Mouse (Mus musculus) 3134 (cell line): Measurements from ENCODE around the gene Primpol.
"Not testable (repeated sequence)": the region's sequence is repeated elsewhere in the genome, so short reads cannot be mapped to it uniquely, and the experiment has no call there.

Experiments used
- DNase-seq: peaks from one replicate; pipeline ENCODE4 v3.0.0-alpha.2; 2011; ENCODE audit warnings: low spot score; ENCODE audit not compliant: insufficient read length; ENCODE audit errors: extremely low read depth

Primpol gene

DNA sequence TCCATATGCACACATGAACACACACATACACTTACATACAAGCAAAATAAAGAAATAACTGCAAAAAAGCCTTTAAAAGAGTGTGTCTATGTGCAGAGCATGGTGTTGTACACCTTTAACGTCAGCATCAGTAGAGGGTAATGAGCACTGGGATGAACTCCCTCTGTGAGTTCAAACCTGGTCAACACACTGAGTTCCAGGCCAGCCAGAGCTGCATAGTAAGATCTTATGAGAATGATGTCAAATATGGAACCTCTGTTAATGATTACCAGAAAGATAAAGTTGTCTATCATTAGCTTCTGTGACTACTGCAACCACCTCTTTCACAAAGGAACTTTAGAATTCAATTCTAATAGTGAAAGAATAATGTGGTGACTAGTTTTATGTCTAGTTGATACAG, 10.1 kb downstream of the Primpol start:
- no peak for DNase-seq

DNA sequence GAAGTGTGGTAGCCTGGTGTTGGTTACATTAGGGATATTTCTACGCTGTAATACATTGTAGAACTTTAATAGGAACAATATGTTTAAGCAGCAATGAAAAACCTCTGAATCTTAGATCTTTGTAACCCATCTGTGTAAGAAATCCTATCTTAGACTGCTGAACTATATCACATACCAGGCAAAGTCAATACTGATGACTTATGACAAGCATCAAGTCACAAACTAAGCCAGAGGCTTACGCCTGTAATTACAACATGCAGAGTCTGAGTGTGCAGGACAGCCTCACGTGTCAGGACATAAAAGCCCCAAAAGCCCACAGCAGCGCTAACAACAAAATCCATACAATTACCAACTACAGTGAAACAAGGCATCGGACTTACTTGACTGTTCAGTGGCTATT, 13.4 kb downstream of the Primpol start:
- DNase-seq = no peak

DNA sequence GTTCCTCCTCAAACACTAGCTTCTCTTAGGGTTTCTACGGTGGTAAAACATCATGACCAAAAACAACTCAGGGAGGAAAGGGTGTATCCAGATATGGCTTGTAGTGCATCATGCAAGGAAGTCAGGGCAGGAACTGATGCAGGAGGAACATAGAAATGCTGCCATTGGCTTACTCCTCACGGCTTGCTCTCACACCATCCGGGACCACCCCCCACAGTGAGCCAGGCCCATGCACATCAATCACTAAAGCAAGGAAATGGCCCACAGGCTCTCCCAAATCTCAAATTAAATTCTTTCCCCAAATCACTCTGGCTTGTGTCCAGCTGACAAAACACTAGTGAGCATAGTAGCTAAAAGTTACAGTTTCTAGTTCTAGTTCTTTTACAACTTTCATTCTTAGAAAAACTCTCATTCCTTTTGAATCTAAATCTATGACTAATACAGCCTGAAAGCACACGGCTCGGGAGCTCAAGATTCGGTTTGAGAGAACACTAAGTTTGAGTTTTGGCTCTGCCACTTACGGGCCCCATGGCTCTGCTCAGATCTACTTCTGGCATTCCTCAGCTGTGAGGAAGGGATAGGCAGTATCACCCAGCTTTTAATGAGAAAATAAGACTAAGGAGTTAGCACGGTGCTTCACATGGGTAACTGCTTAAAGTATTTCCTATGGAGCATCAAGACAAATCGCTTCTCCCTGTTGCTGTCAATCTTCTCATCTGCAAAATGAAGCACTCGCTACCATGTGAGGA, 15.9 kb downstream of the Primpol start:
- DNase-seq = no peak

DNA sequence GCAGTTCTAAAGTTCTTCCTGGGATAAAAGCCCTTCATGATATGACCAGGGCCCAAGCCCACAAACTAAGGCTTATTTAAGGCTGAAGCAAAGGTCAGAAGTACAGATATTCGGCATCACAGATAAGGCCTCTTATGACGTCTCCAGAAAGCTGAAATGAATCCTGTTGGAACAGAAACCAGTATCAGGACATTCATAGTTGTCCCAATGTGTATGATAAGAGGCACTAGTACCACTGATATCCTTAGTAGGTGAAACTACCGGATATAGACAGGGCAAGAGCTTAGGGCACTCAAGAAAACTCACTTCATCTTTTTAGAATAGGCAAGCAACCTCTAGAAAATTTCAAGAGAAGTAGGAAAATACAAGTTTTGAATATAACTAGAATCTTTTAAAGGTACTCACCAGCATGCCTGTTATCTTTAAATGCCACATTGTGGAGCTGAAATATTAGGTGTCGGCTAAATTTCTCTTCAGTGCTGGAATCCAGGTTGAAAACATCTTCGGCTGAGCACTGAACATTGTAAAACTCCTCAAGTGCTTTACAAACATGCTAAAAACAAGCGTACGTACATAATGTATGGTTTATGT, 17.6 kb downstream of the Primpol start:
- DNase-seq = no peak

DNA sequence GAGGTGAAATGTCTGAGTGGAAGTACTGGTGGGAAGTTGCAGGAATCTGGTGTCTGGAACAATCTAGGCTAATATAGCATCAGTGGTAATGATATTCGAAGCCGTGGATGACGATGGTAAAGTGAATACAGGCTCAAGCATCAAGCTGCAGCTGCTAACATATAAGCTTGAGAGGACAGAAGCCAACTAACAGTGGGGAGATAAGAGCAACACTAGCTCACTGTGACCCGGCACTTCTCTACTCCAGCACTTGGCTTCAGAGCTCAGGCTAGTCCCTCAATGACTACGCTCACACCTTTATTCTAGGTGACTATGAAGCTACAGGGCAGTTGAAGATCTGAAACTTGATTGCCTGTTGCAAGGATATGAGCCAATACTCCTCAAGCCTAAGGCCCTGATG, 18.3 kb downstream of the Primpol start:
- DNase-seq = no peak

DNA sequence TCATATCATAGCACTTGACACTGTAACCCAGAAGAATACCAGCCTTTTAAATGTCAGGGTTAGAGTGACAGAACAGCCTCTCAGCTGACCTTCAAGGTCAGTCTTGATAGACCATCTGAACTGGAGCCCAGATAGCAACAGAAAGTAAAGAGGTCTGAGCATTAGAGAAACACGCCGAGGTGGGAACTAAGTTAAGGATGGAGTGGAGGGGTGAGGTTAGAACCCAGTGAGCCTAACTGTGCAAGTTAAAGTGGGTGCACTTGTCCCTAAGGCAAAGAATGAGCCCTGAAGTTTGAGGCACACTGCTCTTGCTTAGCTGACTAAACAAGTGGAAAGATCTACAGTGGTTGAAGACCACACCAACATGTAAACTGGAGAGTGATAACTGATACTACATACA, 18.9 kb downstream of the Primpol start:
- no peak for DNase-seq

DNA sequence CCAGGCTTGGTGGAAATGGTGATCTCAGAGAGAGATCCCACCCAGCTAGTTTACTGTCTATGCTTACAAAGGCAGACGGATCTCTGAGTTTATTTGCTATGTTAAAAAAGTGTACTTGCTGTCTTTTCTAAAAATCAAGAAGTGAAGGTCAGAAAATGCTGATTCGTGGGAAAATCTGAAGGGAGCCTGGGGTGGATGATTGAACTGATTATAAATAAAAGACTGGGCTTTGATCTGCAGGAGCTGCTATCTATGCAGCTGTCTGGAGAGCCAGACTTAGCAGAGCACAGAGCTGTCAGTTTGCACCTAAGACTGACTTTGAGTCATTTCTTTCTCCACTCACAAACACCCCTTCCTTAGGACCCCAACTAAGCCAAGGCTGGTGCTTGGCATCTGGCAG, 19.6 kb downstream of the Primpol start:
- DNase-seq = no peak

DNA sequence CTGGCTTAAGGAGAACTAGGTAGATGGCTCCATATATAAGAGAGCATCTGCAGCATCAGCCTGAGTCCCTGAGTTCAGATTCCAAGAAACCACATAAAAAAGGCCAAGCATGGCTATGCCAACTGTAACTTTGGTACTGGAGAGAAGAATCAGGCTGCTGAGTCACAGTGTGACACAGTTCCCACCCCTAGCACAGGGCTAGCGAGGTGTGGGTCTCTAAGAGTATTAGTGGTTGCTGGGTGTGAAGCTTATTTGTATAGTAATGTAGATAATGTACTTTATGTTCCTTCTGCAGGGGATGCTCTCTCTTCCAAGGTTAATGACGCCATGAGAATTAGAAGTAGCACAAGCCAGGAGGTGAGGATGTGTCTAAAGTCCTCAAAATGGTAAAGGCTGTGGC, 20.5 kb downstream of the Primpol start:
- DNase-seq = no peak

DNA sequence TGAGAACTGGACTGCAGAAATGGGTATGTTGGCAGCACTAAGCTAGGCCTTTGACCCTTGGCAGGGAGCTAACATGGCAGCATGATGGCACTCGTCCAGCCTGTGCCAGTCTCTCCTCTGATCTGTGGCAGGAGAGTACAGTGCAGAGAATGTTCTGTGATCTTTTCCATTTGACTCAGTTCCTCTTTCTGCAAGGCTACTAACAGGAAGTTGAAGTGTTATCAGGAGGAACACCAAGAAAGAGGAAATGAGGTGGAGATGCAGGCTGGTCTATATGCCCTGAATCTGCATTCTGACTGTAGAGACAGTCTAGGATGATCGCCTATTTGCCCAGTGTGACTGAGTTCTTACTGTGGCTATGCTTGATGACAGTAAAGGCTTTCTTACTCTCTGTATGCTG, 21.4 kb downstream of the Primpol start:
- no peak for DNase-seq

DNA sequence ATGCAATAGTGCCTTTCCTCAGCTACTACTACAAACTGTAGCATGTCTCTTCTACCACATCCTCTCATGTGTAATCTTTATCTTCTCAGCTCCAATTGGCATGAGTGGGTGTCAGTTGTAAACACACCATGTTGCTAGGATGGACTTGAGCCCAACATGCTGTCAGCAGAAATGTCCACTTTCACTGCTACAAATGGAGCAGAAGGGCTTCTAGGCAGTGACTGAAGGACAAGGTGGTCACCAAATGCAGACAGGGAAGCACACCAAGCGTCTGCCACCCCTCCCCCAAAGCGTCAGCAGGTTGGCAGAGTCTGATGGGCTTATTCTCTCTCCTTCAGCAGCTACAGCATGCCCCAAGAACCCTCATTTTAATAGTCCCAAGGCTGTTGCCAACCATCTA, 23.2 kb downstream of the Primpol start:
- no peak for DNase-seq

DNA sequence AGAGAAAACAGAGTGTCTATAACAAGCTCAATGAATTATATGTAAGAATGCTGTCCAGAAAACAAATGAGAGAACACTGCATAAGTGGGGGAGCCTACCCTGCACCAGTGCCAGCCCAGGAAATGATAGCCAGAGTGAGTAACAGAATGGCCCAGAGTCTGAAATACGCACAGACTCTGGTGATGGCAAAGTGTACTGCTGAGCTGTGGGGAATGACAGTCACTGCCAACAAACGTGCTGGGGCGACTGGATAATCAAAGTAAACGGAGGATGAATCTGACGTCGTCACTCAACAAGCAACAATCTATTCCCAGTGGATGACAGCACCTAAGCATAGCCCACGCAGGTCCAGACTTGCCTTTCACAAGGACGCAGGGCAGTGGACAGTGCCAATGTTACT, 23.9 kb downstream of the Primpol start:
- no peak for DNase-seq

DNA sequence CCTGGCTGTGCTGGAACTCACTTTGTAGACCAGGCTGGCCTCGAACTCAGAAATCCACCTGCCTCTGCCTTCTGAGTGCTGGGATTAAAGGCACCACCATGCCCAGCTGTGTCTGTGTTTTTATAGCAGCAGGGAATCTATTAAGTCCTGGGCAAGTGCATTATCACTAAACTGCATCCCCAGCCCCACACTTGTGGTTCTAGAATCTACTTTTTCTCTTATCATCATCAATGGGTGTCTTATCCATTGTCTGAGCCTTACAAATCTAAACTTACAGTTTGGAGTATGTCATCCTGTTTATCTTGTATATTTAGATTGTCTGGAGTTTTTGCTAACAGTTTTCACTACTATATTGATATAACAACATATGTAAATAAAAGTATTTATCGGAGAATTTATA, 28.3 kb downstream of the Primpol start:
- DNase-seq = no peak

DNA sequence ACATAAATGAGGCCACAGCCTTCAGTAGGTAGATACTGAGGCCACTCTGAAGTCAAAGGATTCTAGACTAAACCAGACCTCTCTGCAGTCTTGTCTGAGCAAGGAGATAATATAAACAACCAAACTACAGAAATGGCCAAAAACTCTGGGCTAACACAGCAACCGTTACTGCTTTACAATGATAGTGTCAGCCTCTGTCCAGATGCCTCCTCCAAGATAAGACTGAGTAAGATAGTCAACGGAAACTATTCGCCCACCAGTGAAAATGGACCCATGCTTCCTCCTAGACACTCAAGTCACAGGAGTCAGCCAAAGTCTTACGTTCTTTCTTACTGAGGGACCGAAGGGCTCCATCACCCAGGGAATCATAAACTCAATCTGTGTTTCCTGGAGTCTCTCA, 29.1 kb downstream of the Primpol start:
- no peak for DNase-seq

DNA sequence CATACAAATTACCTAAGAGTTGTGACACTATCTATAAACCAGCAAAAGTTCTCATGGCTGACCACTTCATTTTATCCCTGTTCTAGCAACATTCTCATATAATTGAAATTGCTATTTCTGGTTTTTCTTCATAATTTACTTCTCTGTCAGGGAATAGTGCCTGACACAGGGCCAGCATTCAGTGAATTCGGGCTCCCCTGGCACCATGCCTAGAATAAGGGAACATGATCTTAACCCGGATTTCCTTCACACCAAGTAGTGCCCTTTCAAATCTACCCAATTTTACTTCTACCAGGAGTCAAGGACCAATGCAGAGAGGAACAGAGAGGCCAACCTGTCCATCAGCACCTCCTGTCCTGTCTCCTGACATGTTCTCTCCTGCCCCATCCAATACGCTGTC, 31.4 kb downstream of the Primpol start:
- no peak for DNase-seq

DNA sequence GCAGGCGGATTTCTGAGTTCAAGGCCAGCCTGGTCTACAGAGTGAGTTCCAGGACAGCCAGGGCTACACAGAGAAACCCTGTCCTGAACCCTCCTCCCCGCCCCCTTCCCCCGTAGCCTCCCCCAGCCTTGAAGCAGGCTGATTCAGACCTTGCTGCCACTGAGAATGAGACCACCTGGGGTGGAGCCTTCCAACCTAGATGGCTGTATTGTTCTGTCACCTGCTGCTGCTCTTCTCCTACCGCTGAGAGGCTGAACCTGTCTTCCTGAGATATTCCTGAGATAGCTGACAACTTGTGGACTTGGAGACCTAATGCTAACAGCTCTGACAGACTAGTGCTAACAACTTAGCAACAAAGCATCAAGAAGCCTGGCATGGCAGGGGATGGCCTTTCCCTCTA, 32.7 kb downstream of the Primpol start:
- not testable (repeated sequence) for DNase-seq

DNA sequence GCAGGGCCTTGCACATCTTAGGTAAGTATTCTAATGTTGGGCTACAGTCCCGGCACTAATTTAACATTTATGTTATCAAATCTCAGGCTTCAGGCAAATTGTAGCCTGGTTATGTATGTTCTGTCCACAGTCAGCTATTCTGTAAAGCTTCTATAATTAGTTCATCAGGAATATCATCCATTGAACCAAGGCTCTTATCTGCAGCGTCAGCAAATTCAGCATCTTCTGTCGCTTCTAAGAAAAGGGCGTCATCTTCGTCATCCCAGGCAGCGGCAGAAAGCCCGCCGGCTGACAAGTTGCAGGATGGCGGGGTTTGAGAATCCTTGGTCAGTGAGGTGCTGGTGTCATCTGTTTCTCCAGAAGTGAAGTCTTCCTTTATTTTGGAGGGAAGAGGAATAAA, 38.2 kb downstream of the Primpol start:
- DNase-seq = no peak

DNA sequence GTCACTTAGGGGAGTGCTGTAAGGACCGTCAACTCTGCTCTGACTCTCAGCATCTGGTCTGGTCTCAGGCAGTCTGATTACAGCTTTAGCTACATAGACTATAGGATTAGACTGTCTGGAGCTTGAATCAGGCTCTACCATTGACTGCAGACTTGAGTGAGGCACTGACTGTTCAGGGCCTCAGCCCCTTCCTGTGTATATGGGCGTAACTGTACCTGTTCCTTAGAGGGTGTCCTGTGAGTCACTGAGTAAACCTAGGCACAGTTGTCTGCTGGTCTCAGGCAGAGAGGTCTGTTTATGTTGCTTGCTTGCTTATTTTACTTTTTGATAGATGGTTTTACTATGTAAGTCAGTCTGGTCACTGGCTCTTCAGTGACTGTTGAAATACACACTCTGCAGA, 43.0 kb downstream of the Primpol start:
- no peak for DNase-seq

DNA sequence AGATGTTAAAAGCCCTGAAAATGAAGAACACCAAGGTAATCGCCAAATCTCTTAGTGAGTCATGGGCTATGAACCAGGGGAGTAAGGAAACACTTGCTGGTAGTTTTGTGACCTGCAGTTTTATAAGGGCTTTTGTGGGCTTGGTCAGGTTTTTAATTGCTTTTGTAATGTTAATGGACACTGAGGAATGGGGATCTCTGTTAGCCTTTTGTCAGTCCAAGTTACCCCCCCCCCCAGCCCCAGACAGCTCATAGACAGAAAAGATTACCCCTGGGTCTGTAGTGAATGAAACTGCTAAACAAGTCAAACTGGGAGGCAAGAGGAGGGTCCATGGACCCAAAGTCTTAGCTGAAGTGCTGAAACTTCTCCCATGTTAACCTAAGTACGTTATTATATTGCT, 43.6 kb downstream of the Primpol start:
- no peak for DNase-seq

DNA sequence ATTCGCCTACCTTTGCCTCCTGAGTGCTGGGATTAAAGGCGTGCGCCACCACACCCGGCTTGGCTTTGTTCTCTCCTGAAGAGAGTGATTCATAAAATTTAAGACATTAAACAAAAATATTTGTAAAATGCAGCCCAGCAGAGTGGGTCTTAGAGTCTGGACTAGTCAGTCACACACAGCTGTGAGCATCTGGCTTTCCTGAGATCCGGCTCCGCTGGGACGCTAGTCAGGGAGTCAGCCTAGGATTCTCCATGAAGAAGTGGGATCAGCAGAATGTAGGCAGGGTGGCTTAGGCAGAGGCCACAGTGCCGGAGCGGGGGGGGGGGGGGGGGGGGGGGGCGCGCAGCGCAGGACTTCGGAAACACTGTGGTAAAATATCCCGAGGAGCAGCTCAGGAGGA, 46.3 kb downstream of the Primpol start:
- DNase-seq = no peak

DNA sequence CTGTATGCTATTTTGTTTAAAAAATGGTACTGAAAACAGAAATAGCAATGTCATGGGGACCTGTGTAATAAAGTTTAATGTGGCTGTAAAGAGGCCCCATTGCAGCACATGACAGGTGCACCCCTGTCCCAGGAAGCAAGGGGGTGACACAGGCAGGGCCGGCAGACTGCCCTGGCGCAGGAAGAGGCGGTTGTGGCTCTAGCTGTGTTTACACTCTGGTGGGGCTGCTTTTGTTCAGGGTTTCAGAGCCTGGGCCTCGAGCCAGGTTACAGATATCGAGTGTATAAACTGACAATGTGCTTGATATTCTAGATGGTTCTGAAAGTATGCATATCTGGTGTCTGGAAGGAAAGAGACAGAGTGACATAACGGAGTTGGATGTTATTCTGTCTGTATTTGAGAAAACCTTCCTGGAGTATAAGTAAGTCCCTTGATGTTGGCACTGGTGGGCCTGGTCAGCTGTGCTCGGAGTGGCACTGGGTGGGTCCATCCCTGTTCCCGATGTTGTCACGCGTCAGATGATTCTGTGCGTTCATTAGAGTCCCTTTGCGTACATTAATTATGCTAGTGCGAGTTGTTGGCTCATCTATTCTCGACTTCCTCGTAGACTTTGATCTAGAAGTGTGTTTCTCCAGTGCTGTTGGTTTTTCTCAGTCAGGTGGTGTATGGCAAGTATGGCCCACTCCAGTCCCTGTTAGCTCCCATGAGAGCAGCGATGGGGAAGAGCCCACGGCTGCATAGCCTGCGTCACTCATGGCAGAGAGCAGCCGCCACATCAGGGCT, 47.2 kb downstream of the Primpol start:
- DNase-seq = no peak

DNA sequence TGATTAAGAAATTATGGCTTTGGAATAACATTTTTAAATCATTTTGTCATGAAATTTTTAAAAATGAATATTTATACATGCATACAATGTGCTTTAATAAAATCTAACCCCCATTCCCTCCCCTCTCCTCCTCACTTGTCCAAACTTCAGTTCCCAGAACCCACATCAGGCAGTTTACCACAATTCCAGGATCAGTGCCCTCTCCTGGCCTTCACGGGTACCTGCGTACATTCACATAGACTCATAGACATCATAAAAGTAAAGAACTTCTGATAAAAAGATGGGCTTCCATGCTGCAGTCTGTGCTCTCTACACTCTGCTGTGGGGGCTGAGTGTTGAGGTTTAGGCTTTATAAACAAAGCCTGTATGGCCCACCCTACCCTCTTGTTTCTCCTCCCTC, 48.1 kb downstream of the Primpol start:
- no peak for DNase-seq

DNA sequence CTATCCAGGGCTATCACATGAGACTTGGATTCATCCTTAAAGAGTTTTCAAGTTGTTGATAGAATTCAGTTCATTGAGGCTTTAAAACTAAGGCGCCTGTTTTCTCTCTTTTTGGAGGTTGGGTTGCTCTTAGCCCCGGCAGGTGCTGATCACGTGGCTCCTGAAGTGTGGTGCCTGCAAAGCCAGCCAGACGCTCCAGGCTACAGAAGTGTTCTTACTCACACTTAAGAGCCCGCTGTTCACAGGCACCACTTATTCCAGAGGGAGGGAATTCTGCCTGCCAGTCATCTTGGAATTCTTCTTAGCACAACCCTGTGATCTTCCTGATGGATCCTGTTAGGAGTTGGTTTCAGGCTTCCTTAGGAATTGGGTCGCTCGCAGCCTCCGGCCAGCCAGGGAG, 49.1 kb downstream of the Primpol start:
- no peak for DNase-seq
